Mouse (Mus musculus): ENCODE data around the gene Efcab14.
A peak's percentile ranks its signal among the peaks of the same experiment; 100 is the strongest.

Gene Efcab14

GRCm38 (mm10) chr4:115737551-115738041, at the start of gene Efcab14:
Gene Efcab14 (plus strand): TSS chr4:115737744.
- DNase-seq = peak; percentile 100

GRCm38 (mm10) chr4:115701468-115701867, 36.1 kb upstream of the Efcab14 start:
- DNase-seq = peak; percentile 15 to 25

DNA sequence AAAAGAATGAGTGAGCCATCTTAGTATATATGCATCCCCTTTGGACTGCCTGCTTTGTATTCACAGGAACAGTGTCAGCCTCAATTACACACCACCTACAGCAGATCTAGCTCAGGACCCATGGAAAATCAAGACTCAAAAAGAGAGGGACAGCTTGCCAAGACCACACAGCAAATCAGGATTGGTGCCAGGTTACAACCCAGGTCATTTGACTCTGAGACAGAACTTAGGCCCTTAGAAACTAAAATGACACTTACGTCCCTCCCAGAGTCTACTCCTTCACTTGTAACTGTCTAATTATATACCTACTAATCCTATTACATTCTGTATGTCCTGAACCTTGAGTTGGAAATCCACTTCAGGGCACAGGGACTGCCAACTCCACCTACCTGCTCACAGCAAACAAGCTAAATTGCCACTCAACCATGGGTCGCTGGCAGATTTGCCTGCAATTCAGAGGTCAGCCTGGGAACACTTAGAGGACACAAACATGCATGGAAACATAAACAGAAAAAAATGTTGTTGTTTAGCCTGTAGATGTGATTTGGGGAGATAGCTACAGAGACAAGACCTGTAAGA, 33.5 kb upstream of the Efcab14 start:
- peak; percentile 6 to 8 for DNase-seq

DNA sequence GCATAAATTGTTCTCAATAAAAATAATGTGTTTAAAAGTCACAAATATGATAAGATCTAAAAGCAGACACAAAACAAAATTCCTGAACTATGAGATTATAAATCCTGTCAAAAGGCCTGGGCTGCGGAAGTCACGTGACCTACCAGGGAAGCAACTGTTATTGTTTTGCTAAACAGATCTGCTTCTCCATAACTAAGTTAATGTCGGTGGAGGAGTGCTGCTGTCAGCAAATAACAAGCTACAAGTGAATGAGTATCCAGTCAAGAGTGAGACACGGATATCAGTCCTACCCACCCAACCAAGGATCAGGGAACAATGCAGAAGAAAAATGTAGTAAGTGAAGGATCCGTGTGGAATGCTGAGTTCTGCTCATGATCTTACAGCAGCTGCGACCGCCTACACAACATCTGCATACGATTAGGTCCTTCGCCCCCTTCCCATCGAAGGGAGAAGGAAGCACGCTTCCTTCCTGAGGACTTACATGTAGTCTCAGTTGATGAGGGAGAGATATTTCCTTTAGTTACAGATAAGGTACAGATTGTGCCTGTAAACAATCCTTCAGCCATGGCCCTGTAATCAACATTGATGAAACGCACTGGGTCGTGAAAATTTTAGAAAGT, 28.5 kb upstream of the Efcab14 start:
- DNase-seq = no peak

GRCm38 (mm10) chr4:115709792-115710418, 27.6 kb upstream of the Efcab14 start:
- peak; percentile 89 to 91 for DNase-seq

- peak; percentile 13 to 29 for DNase-seq
Measured at GRCm38 (mm10) chr4:115728721-115729120, 8.8 kb upstream of the Efcab14 start.

GRCm38 (mm10) chr4:115731588-115732222, 5.8 kb upstream of the Efcab14 start:
- peak; percentile 78 to 85 for DNase-seq

DNA sequence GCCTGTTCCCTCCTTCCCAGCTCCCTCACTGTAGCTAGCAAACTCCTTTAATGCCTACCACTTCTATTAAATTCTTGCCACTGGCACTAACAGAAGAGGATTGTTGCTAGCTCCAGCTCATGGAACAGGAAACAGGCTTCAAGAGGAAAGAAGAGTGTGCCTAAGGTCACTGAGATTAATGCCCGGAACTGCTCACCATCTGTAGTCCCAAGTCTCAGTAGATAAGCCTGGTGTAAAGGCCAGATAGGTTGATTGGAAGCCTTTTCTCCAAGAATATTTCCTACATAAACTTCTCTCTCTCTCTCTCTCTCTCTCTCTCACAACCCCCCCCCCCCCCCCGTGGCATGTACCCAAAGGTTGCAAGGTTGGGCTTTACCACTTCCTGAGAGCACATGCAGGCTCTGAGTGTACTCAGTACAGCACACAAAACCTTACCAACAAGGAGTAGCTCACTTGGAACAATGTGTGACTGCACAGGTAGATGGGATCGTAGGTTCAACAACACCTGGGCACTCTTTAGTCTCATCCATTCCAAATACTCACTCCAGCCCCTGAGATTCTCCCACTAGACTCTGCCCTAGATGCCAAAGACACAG, 5.2 kb upstream of the Efcab14 start:
- DNase-seq = no peak

DNA sequence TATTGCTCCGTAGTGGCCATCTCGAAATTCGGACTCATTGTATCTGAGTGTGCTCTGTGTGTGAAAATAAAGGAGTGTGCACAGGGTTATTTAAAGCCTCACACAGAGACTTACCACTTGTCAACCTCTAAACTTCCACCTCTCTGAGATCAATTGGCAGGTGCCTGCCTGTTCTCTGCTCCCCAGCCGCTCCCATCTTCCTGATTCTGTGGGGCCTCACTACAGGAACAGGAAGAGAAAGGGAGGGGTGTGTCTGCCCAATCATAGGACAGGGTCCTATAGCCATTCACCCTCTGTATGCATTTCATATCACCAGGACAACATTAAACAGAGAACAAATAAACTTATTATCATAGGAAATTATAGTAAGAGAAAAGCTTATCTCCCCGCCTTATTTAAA, 3.8 kb upstream of the Efcab14 start:
- DNase-seq = no peak

- DNase-seq = no peak
Measured at GRCm38 (mm10) chr4:115734867-115735266, 2.7 kb upstream of the Efcab14 start.

- peak in 1 of 2 experiments; percentile 14 for DNase-seq
Measured at GRCm38 (mm10) chr4:115738481-115738985, 989 bp downstream of the Efcab14 start.

GRCm38 (mm10) chr4:115742658-115743057, 5.1 kb downstream of the Efcab14 start:
- no peak for DNase-seq

DNA sequence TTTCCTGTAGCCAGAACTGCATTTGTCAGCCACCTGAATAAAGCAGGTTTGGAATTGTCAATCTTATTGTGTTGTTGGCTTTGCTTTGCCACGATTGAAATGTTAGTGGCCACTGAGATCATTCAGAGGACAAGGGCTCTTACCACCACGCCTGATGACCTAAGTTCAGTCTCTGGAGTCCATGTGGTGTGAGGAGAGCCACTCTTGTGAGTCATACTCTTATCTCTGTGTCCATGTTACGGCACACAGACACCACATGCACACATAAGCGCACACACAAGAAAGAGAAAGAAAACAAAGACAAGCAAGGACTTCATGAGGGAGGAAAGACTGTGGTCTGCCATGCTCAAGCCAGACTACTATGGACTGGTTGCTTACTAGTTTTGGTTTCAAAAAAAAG, 5.6 kb downstream of the Efcab14 start:
- no peak for DNase-seq

- DNase-seq = no peak
Measured at GRCm38 (mm10) chr4:115748181-115748580, 10.6 kb downstream of the Efcab14 start.

GRCm38 (mm10) chr4:115749336-115749735, 11.8 kb downstream of the Efcab14 start:
- no peak for DNase-seq

- no peak for DNase-seq
Measured at GRCm38 (mm10) chr4:115754101-115754500, 16.6 kb downstream of the Efcab14 start.

DNA sequence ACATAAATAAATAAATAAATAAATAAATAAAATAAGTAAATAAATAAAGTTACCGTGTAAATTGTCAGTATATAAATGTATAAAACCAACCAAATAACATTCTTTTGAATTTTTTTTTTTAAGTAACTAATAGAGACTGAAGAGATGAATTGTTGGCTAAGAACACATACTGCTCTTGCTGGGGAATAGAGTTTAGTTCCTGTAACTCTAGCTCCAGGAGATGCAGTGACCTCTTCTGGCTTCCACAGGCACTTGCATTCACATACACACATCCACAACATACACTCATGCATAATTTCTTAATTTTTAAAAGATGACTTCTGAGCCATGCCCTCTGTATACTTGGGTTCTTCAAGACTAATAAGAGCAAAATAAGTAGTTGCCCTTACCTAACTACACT, 17.3 kb downstream of the Efcab14 start:
- no peak for DNase-seq

DNA sequence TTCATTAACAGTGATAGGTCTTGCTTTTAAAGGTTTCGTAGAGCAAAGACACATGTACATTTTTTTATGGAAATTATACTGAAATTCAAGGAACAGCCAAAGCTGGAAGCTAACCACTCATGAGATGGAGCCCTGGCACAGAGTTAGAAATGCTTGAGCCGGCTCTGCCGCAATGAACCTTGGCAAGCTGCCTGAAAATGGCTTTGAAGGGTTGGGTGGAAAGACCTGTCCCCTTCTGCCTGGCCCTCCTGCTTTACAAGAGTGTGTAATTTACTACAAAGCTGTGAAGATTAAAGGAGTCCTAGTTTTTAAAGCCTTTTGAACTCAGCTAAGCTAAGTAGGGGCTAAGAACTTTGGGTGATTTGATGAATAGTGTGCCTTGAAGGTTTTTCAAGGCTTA, 23.7 kb downstream of the Efcab14 start:
- DNase-seq = peak; percentile 59 to 60

- no peak for DNase-seq
Measured at GRCm38 (mm10) chr4:115764581-115764980, 27.0 kb downstream of the Efcab14 start.

DNA sequence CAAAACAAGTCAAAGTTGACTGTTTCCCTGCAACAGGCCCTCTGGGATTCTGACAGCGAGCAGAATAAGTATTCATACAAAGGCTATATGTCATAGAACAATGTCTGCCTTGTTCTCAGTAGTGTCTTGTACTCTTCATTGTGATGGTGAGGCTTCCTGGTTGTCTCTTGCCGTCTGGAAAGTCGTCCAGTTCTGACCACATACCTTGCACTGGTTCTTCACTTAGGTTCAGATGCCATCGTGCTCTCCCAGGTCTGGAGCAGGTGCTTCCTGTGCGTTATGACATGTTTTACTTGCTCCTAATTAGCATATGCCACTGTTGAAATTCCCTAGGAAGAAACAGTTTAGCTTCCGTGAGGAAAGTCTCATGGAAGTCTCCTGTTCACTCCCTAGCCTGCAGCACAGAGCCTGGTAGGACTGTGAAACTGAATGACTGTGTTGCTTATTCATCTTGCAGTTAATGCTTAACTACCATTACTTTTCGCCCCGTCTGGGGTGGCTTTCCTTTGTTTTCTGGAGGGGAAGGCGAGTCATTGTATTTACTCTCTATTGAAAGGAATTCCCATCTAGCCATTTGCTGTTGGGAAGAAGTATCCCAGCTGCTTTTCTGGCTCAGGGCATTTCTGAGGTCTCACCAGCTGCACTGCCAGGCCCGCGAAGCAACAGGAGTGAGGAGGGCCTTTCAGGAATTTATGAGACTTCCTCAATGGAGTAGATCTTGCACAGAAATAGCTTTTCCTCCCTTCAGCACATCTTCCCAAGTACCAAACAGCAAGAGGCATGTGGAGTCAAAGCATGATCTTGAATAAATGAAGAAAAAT, 30.3 kb downstream of the Efcab14 start:
- no peak for DNase-seq

DNA sequence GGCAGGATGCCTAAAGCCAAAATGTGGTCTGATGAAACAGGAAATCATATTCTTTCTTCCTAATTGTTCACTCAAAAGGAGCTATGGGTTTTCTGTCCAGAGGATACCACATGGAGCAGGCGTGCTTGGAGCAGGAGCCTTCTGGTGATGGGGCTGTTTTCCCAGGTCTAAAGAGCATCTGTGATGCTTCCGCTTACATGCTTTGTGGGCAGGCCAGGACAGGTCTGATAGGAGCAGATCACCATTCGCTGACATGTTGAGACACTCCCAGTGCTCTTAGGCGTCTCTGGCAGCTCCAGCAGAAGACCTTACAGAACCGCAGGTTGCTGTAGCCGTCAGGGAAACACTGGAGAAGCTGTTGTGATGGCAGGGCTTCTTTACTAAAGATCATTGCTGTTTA, 37.5 kb downstream of the Efcab14 start:
- DNase-seq = no peak

GRCm38 (mm10) chr4:115777627-115778026, 40.1 kb downstream of the Efcab14 start:
- DNase-seq = no peak

Data from cerebellum, postnatal 10 days (tissue).